Mouse (Mus musculus) gastrocnemius, adult 18-20 months (tissue): ENCODE measurements around the gene 4930480E11Rik. TPM values are rescaled to one million over a fixed set of nuclear protein-coding genes. Genes with fewer than 3 reads are reported as not detected.
"Not testable (repeated sequence)": the region's sequence is repeated elsewhere in the genome, so short reads cannot be mapped to it uniquely, and the experiment has no call there.

ENCODE experiments used
- DNase-seq: peaks from one replicate; pipeline ENCODE4 v3.0.0; 2021; ENCODE audit warnings: low spot score
- long read RNA-seq, 2 experiments: library from polyadenylated mRNA; stranded (forward); transcript quantifications; one replicate each; pipeline ENCODE4 v2.0.0; 2021
- total RNA-seq, 2 experiments: library from RNA; stranded (reverse); gene quantifications; 2 replicates each; pipeline ENCODE4 v1.2.3; 2021

Gene 4930480E11Rik
- total RNA-seq = not detected
- long read RNA-seq, experiment 1 = 0 reads
- long read RNA-seq, experiment 2 = 0 reads

DNA sequence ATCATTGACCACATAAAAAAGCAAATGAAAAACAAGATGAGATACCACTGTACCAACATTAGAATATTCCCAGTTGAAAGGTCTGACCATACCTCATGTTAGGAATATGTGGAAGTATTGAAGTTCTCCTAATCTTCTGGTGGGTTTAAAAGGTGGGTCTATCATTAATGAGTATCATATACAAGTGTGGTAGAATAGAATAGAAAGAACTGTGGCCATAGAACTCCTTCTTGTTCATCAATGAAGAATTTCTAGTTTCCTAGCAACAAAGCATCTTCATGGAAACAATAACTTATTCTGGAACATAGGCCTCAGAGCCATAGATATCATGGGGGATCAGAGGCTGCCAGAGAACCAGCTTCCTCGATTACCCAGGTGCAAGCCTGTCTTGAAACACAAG is at the start of gene 4930480E11Rik:
4930480E11Rik (plus strand) TSS at position 301 of the 400 bp plus-strand sequence.
- no peak for DNase-seq

GRCm38 (mm10) chrX:78403346-78403745 is 33.9 kb downstream of the 4930480E11Rik start:
- not testable (repeated sequence) for DNase-seq

Other genes starting within 250 kb of the 4930480E11Rik start
- not detected for gene Gm5938, start 244.2 kb upstream of the 4930480E11Rik start, total RNA-seq
- gene Obp1b, start 182.9 kb upstream of the 4930480E11Rik start, total RNA-seq = not detected
- gene Gm14743, start 123.7 kb upstream of the 4930480E11Rik start, total RNA-seq = not detected
- gene Prrg1, start 214.3 kb downstream of the 4930480E11Rik start, total RNA-seq = 1 to 10 TPM; 2.6 to 3.6 TPM